Mouse (Mus musculus) kidney, adult 2 months (tissue): ENCODE measurements around the gene Abcb5.

Experiments
- CTCF ChIP-seq: fragments of 200-500 bp; conservative IDR thresholded peaks from 2 replicates; pipeline ENCODE4 v1.5.1; 2011; ENCODE audit warnings: low read depth, mild to moderate bottlenecking, control low read depth, low read length, moderate library complexity, mixed read lengths; ENCODE audit not compliant: insufficient read depth, insufficient read length
- POLR2A ChIP-seq: fragments of 200-500 bp; IDR thresholded peaks from one replicate; pipeline ENCODE4 v1.6.1; 2011; ENCODE audit warnings: low read depth, low read length, control low read depth

- TF ChIP-seq CTCF (no peak), POLR2A (no peak)
Measured at GRCm38 (mm10) chr12:118930386-118931318, 35.6 kb downstream of the Abcb5 start.
